Mouse (Mus musculus) frontal cortex, postnatal 25 days (tissue): Measurements from ENCODE around the gene Ppp1r14b.
"Not testable (repeated sequence)": the region's sequence is repeated elsewhere in the genome, so short reads cannot be mapped to it uniquely, and the experiment has no call there.

ENCODE experiments used
- DNase-seq, 2 experiments: peaks; one replicate each; pipeline ENCODE4 v3.0.0; 2022; ENCODE audit warnings: low spot score in 2 of 2

Gene Ppp1r14b

DNA sequence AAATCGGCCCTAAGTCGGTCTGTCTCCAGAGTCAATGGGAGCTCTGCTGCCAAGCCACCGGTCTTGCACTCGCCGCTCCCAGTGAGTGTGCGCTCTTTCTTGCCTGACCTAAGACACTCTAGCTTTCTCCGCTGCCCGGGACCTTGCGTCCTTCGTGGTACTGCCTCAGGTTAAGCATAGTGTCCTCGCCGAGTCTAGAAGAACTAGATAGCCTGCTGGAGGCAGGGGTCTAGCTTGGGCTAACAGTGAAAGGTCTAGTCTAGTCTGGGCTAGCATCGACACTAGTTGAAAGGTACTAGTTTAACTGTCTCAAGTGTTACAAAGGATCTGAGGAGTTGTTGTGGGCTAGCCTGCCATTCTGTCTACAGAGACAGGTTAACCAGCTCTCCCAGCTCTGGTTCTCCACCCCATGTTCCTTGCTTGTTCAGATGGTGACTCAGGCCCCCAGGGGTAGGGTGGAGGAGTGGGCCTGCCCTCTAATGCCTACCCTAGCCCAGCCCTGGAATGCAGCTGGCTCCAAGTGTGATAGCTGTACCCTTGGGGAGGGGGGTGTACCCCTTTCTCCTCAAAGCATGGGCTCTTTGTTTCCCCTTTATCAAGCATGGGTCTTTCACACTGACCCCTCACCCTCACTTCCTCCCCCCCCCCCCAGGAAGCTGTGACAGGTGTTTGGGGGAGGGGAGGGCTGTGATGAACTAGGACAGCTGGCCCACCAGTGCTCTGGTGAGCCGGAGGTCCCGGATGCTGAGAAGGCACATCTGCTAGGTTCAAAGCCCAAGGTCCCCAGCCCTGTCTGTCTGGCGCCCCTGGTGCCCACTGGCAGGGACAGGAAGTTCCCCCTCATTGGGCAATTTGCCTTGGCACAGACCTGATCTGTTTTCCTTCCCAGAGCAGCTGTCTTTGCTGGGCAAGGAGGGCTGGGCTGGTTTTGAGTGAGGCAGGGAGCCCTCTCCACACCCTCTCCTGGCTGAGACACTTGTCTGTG, 1.1 kb downstream of the Ppp1r14b start, which contains the start of gene Plcb3:
Gene Plcb3, minus strand, starts transcription at position 934 of the 985 bp plus-strand sequence.
- no peak for DNase-seq

DNA sequence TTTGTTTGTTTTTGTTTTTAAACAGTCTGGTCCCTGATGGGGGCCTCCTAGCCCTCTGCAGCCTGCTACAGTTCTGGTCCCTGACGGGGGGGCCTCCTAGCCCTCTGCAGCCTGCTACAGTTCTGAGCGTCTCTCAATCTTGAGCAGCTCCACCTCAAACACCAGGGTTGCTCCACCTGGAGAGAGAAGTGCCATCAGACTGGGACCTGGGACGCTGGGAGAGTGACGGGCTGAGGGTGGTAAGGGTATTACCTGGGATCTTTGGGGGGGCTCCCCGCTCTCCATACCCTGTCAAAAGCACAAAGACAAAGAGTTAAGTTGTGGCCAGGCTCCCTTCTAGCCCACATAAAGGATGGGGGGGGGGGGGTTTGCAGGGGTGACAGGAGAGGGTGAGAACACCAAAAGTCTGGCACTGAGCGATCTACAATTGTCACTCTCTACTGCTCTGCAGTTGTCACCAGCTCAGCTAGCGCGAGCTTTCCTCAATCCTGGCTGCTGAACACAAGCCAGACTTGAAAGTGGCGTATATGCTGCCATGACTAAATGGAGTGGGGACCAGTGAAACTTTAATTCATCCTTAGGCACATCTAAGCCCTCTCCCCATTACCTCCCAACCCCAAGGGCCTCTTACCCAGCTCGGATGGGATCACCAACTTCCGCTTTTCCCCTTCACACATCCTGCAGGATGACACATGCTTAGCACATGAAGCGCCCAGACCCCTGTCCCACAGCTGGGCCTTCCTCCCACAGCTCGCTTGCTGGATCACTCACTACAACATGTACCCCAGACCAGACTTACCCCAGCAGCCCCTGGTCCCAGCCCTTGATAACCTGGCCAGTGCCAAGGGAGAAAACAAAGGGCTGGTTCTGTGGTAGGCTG, 3.2 kb downstream of the Ppp1r14b start:
- DNase-seq: no peak

DNA sequence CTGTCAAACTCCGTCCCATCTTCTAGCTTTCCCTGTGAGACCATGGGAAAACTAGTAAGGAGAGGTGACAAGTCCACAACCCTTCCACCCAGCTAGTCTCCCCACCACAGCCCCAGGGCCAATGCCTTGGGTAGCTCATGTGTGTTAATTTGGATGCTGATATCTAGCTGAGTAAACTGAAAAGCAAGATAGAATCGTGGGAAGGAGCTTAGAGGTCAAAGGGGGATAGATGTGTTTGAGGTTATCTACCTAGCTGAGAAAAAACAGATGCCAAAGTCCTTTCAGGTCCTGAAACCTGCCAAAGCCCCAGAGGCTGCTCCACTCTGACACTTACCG, 3.8 kb downstream of the Ppp1r14b start:
- DNase-seq: no peak

DNA sequence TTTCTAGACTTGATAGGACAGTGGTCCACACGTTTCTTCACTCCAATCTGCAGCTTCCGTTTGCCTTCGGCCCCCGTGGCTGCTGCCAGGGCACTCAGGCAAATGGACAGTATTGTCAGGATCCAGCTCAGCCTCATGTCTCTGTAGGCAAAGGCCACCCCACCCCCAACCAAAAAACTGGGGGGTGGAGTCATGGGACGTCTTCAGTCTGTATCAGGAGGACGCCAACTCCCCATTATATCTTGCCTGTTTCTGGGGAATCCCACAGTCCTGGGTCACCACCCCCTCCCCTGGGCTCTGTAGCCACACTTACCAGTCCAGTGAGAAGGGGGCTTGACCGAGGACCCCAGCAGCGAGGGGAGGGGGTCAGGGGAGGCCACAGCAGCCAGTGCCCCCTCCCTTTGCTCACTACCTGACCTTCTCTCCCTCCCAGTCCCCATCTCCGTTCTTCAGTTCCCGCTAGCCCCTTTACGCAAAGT, 4.3 kb downstream of the Ppp1r14b start:
- DNase-seq: peak in 1 of 2 experiments; percentile 26

DNA sequence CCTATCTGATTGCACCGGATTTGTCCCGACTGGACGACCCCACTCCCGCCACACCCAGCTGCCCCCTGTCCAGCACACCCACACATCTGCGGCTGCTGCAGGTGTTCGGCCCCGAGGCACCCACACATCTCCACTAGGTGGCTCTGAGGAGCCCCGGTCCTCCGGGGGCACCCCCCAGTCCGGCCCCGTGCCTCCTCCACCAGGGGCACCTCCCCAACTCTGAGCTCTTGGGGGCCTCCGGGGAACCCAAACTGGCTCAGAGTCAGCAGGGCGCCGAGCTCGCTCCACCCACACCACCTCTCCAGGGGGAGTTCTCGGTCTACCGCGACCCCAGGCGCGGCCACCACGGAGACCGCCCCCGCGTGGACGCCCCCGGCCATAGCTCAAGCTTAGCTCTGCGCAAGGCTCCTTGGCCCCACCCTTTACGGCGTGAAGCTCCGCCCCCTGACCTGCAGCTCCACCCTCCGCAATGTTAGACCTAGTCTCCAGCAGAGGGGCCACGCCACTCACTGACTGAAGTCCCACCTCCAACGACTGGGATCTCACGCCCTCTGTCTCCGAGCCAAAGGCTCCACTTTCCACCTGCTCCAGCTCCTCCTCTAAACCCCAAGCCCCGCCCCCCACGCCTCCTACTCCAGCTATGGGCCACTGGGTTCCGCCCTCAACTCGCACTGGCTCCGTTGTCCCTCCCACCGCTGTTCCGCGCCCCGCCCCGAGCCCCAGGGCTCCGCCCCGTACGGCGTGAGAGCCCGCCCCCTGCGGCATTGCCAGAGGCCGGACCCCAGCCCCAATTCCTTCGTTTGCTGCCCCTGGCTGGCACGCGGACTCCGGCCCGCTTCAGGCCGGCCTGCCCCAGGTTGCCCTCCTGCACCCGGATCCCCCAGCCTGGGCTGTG, 5.0 kb downstream of the Ppp1r14b start:
- DNase-seq: peak; percentile 98 to 99

DNA sequence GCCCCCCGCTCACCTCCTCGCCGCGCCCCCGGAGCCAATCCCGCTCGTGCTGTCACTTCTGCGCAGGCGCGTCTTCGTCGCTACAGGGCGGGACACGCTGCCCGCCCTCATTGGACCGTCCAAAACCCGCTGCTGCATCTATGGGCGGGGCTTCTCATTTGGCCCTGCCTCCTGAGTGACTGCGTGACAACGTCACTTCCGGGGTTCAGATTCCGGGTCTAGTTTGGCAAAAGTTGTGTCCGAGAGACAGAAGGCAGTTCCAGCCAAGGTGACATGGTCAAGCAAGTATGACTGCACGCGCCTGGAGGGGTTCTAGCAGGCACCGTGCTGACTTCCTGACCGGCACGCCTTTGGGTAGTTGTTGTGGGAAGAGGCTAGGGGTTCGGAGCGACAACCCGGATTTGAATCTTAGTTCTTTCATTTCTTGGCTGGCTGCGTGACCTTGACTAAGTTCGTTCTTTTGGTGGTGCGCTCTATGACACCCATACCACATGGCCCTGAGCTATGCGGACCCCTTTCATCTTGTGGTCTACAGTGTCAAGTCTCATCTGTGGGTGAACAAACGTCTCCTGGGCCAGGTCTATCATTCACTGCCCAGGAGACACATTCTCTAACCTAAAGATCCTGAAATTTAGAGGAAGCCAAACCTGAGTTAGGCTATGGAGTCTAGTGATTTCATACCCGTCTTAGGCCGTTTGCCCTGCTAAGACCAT, 5.8 kb downstream of the Ppp1r14b start, which contains the start of gene Fkbp2:
Gene Fkbp2, minus strand, starts transcription at position 121 of the 713 bp plus-strand sequence.
- peak; percentile 96 for DNase-seq

DNA sequence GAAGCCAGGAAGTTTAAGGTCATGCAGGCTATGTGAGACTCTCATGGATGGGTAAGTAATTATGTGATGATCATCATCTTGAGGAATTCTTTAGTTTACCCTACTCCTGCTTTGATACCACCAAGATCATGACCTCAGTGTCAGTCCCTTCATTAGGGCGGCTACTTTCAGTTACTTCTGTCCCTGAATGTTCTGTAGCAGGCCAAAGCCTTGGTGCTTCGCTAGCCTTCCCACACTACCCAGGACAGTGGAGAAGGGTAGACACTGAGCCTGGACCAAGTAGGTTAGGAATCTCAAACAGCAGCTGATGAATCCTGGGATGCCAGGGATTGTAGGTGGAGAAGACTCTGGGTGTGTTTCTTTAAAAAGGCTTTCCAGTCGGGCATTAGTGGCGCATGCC, 6.7 kb downstream of the Ppp1r14b start:
- no peak for DNase-seq

DNA sequence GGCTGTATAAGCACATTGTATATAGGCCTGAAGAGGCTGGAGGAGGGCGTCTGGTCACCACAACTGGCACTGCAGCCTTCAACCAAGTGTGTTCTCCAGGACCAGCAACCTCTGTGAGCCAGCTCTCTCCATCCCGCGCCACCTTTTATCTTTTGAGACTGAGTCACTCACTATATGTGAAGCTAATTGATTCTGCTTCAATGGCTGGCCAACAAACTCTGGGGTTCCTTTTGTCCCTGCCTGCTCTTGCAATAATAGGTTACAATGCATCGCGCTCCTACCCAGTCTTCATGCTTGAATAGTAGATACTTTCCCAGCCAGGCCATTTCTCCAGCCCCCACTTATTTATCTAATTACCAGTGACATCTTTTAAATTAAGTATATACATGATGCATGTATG, 8.9 kb downstream of the Ppp1r14b start:
- DNase-seq: no peak

DNA sequence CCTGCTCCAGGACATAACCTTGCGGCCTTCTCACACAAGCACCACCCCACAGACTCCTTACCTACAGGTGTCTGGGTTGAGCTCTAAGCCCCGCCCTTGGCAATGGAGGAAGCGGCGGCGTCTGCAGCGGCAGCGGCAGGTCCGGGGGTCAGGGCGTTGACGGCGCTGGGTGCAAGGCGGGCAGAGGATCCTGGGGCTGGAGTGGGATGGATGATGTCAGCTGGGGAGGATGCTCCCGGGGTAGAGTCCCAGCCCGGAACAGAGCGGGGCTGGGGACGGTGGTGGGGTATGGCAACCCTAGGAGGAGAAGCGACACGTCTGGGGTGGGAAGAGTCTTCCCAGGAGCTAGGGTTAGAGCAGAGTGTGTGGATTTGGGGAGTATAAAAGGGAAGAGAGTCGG, 10.5 kb downstream of the Ppp1r14b start:
- DNase-seq: no peak

DNA sequence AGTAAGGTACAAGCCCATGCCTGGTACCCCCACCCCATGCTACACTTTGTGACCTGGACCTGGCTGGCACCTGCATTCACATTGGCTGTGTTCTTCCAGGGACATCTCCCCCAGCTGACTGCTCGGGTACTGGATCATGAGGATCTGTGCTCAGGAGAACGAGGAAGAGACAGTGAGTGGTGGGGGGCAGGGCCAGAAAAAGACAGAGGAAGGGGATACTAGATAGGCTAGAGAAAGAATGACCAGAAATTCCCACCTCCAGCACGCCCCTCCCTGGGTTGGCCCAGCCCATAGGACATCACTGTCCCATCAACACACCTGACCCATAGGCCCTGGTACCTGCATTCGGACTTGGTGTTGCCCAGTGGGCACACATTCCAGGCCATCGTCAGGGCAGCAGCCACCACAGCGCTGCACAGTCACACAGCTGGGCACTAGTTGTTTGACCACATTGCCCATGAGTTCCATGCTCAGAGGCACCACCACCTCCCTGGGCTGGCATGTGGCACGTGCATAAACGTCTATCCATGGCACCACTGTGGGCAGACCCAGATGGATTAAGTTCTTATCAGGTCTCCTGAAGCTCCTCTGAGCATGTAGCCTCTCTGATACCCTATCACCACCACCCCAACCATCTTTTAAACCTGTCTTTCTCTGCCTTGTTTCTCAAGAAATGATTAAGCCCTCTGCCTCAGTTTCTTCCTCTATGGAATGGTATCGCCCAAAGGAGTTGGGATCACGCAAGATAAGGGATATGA, 11.4 kb downstream of the Ppp1r14b start:
- no peak for DNase-seq

DNA sequence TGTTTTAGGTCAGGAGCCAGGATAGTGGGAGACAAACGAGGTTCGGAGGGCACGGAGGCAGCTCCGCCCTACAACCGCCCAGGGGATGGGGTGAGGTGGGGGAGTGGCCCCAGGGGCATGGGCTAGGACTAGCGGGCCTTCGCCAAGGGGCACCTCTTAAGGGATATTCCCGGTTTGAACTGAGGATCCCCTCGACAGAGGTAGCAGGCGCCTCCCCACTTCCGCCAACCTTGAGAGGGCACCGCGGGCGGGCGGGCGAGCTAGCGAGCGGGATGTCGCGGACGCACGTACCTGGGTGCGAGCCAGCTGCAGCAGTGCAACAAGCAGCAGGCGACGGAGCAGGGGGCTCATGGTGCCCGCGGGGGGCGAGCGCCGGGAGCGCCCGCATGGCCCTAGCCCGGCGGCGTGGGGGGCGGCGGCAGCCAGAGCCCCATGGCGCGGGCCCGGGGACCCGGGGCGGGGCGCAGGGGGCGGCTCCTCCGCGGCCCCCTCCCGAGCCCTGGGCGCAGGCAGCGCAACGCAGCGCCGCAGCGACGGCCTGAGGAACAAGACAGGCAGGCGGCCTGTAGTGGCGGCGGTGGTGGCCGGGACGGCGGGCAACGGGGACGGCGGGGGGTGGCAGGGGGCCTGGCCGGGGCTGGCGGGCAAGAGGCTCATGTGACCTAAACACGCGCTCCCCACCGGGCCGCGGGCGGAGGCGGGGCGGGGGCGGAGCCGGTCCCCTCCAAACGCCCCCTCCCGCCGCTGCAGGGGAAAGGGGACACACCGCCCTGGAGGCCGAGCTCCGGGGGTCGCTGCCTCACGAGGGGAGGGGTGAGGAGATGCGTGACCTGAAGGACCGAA, 12.5 kb downstream of the Ppp1r14b start, which contains the start of gene Vegfb:
Gene Vegfb, minus strand, starts transcription at position 591 of the 843 bp plus-strand sequence.
- peak in 1 of 2 experiments; percentile 45 for DNase-seq

DNA sequence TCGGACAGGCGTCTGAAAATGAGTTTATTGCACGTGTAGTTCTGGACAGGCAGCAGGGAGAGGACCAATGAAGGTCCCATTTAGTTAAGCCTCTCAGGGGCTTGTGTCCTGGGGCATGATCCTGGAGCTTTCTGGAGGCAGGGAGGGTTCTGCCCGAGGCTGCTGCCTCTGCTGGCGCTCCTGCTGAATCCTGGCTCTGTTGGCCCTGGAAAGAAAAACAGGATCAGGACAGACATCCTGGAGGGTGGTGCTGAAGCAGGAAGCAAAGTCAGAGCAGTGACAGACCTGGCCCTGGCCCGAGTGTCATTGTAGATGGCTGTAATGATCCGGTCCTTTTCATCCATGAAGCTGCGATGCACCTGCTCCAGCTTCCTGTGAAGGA, 13.1 kb downstream of the Ppp1r14b start:
- no peak for DNase-seq

DNA sequence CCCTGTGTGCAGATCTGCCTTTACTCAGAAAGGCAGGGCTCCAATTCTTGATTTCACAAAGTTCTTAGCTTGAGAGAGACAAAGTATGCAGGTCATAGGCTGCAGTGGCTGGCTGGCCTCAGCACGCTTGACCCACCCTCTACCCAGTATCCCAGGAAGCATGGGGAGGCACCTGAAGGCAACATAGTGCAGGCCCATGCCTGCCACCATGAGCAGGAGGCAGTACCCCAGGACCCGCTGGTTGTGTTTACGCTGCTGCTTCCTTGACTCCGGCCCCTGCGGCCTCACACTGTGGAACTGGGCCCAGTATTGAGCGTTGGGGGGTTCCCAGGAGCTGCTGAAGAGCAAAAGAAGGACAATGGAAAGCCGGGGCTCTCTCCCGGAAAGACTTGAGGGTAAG, 14.5 kb downstream of the Ppp1r14b start:
- DNase-seq: no peak

DNA sequence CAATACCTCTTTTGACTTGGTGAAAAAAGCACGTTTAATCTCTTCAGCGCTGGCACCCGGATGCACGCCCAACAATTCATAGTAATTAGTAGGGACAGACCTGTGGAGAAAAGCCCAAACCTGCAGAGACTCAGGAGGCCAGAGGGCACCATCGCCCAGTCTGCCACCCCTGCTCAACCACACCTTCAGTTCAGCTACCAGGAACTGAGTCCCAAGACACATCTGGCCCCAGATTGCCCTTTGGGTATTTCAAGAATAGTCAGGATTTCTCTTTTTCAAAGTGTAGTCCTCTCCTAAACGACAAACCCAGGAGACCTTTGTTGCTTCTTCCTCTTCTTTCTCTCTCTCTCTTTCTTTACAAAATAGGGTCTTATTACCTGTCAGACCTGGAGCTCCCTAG, 15.9 kb downstream of the Ppp1r14b start:
- no peak for DNase-seq

DNA sequence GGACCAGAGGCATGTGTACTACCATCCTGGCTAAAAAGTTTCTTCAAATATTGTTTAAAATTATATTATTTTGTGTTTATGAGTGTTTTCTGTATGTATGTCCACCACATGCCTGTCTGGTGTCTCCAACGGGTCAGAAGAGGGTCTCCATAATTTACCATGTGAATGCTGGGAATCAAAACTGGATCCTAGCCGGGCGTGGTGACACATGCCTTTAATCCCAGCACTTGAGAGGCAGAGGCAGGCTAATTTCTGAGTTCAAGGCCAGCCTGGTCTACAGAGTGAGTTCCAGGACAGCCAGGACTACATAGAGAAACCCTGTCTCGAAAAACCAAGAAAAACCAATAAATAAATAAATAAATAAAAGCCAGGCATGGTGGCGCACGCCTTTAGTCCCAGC, 16.4 kb downstream of the Ppp1r14b start:
- not testable (repeated sequence) for DNase-seq

DNA sequence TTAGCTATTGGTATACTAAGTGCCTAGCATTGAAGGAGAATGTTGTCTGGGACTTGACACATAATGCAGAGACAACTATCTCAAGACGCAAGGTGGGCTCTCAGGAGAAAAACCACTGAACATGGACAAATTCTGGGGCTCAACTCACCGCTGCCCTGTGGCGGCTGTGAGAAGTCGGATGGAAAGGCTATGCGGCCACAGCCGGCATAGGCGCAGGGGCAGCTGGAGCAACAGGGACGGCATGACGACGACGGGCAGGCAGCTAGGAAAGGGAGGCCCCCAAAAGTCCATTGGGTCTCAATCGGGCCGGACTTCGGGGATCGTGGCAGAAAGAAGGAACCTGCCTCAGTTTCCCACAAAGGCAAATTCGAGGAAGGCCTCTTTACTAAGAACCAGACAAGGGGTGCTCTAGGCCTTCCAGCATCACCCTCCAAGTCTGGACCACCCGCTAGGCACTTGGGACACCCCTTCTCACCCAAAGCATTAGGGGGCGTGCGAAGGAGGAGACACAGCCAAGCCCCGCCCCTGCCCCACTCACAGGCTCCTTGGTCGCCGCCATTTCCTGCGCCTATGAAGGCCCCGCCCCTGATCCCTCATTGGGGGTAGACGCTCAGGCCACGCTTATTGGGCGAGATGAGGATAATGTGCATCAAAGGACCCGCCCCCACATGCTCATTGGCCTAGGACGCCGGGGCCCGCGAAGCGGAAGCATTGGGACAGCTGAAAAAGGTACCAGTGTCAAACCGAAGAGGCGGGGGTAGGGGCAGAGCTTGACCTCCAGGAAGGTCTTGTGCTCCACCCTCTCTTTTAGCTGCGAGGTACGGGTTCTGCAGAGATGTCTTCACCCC, 17.5 kb downstream of the Ppp1r14b start, which contains the start of gene Dnajc4:
Gene Dnajc4, minus strand, starts transcription at position 562 of the 848 bp plus-strand sequence.
- peak; percentile 88 to 89 for DNase-seq

DNA sequence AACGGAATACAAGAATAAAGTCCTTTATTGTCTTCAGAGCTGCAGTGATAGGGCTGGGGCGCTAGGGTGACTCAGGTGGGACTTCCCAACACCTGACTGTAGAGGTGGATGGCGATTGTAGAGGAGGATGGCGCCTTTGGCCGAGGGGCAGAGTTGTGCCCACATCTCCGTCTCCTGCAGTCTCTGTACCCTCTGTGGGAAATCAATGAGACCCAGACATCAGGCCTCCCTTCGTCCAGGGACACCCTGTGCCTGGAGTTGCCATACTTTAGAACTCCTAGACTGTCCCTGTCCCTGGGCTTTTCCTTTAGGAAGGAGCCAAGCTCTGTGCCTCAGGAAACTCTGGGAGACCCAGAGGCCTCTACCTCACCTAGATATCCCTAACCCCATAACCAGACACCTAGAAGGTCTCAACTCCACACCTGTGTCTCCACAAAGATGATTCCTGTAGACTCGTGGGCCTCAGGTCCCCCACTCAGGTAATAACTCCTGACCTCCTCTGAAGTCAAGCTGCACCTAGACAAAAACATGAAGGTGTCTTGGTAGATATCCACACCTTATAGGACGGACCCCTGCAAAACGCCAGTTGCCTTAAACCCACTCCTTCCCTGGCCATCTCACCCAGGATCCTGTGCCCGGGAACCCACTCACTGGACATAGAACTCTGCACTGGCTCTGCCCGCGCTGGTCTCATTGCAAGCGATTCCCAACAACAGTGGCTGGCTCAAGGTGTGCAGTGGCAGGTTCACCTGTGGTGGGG, 18.4 kb downstream of the Ppp1r14b start:
- no peak for DNase-seq
